Mouse (Mus musculus): ENCODE measurements around the gene Sele.

The Sele gene

GRCm38 (mm10) chr1:164097911-164098310 lies 49.9 kb downstream of the Sele start:
- TF ChIP-seq GATA4 (IDR thresholded peaks at IDR 0.05; ENCODE audit: insufficient replicate concordance, low read length), result no peak

- no peak for TF ChIP-seq GATA4 (IDR thresholded peaks at IDR 0.05; ENCODE audit: insufficient replicate concordance, low read length)
Observed at GRCm38 (mm10) chr1:164098372-164098771, 50.3 kb downstream of the Sele start.
